Mouse (Mus musculus): ENCODE results near the gene Ptx4. TPM values are rescaled to one million over a fixed set of nuclear protein-coding genes. Genes with fewer than 3 reads are reported as not detected.

The Ptx4 gene
- polyA plus RNA-seq, 1 experiment from 2014 or later: not detected

DNA sequence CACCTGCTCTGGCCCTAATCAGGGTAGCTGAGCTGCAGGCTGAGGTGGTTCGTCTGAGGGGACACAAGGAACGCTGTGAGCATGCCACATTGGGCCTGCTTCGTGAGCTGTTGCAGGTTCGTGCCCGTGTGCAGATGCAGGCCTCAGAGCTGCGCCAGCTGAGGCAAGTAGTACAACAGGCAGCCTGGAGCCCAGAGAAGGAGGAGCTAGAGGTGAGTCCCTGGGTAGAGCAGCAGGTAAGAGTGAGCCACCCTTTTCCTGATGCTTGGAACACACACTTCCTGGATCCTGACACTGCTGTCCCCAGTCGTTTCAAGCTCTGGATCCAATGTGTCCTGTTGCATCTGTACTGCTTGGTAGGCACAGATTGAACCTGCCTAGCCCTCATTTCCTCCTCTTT lies 42.8 kb downstream of the Ptx4 start:
- H3K27me3 ChIP-seq (ENCODE audit: control insufficient read depth, insufficient read depth, low read length): no peaks in the 10 kb centered on the region
- H3K4me2 ChIP-seq (replicated peaks; ENCODE audit: low read depth, low read length): no peak overlapping the region
- 72% methylated on average over 7 of the region's 7 CpGs for WGBS
- H3K4me1 ChIP-seq (ENCODE audit: control insufficient read depth, insufficient read depth, low read length): no peaks in the 10 kb centered on the region
- no peak overlapping the region for H3K4me3 ChIP-seq (ENCODE audit: low read length)
- H3K36me3 ChIP-seq (ENCODE audit: control insufficient read depth, insufficient read depth, low read length): peaks cover 21% of the 10 kb centered on the region; the same call in 1 of the 2 replicates
- no peak for ATAC-seq (ENCODE audit: low FRiP score, low TSS enrichment)
- H3K27ac ChIP-seq (ENCODE audit: low read depth, low read length): no peak overlapping the region
- H3K9ac ChIP-seq (ENCODE audit: low read depth, low read length): no peak overlapping the region
- H3K9me3 ChIP-seq (ENCODE audit: control insufficient read depth, low read length): no peaks in the 10 kb centered on the region

DNA sequence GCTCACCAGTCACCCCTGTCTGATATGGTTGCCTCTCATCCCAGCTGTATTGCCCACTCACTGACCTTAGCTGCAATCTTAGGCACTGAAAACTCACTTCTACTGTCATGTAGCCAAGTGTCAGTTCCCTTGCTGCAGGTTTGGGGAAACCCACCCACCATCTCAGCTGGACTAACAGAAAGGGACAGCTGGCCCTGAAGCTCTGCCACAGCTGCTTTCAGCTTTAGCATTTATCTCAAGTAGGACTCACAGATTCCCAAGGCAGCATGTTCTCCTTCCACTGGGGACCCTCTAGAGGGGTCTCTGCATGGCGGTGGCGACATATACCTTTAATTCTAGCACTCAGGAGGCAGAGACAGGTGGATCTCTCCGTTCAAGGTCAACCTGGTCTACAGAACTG lies 44.2 kb downstream of the Ptx4 start:
- H3K4me3 ChIP-seq (ENCODE audit: low read length): no peak overlapping the region
- no peak overlapping the region for H3K4me2 ChIP-seq (replicated peaks; ENCODE audit: low read depth, low read length)
- H3K9ac ChIP-seq (ENCODE audit: low read depth, low read length): no peak overlapping the region
- ATAC-seq (ENCODE audit: low FRiP score, low TSS enrichment): no peak
- no peak overlapping the region for H3K27ac ChIP-seq (ENCODE audit: low read depth, low read length)
- no peaks in the 10 kb centered on the region for H3K9me3 ChIP-seq (ENCODE audit: control insufficient read depth, low read length)
- 83% methylated on average over 3 of the region's 3 CpGs for WGBS
- H3K27me3 ChIP-seq (ENCODE audit: control insufficient read depth, insufficient read depth, low read length): no peaks in the 10 kb centered on the region
- no peaks in the 10 kb centered on the region for H3K4me1 ChIP-seq (ENCODE audit: control insufficient read depth, insufficient read depth, low read length)
- peaks cover 13% of the 10 kb centered on the region; the same call in 1 of the 2 replicates for H3K36me3 ChIP-seq (ENCODE audit: control insufficient read depth, insufficient read depth, low read length)

DNA sequence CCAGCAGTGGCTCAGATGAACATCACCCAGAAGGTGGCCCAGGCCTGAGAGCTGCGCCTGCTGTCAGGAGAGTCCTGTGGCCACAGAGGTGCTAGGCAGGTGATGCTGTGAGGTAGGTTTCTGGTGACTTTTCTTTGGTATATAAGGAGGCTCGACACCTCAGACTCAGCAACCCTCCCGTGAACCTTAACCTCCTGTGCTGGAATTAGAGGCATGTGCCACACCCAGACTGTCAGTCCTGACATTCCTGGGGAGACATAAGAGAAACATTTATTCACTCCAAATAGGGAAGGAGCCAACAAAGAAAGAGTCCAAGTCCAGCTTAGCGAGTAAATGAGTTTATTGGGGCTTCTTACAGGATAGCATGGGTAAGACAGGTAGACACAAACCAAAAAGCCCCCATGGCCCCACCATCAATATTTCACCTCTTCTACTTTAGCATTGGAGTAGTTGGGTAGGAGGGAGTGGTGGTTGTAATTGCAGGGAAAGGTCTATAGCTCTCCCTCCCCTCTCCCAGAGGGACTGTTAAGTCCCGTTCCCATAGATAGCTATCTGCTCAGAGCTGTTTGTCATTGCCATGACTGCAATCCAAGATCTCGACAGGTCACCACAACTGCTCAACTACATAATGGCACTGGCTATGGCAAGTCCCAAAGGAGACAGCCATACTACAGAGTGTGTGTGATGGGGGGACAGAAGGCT lies 45.6 kb downstream of the Ptx4 start:
- Histone ChIP-seq H3K27me3 (ENCODE audit: control insufficient read depth, insufficient read depth, low read length) (no peaks in the 10 kb centered on the region), H3K4me3 (ENCODE audit: low read length) (no peak overlapping the region), H3K4me2 (replicated peaks; ENCODE audit: low read depth, low read length) (no peak overlapping the region), H3K9me3 (ENCODE audit: control insufficient read depth, low read length) (no peaks in the 10 kb centered on the region), H3K9ac (ENCODE audit: low read depth, low read length) (no peak overlapping the region), H3K36me3 (ENCODE audit: control insufficient read depth, insufficient read depth, low read length) (peaks cover under 1% of the 10 kb centered on the region; the same call in 1 of the 2 replicates), H3K27ac (ENCODE audit: low read depth, low read length) (no peak overlapping the region), H3K4me1 (ENCODE audit: control insufficient read depth, insufficient read depth, low read length) (no peaks in the 10 kb centered on the region)
- ATAC-seq (ENCODE audit: low FRiP score, low TSS enrichment): no peak
- WGBS: 41% methylated on average over 6 of the region's 6 CpGs

- no peak overlapping the region for H3K9ac ChIP-seq (ENCODE audit: low read depth, low read length)
- no peaks in the 10 kb centered on the region for H3K9me3 ChIP-seq (ENCODE audit: control insufficient read depth, low read length)
- ATAC-seq (ENCODE audit: low FRiP score, low TSS enrichment): no peak
- WGBS: 89% methylated on average over 2 of the region's 2 CpGs
- no peaks in the 10 kb centered on the region for H3K4me1 ChIP-seq (ENCODE audit: control insufficient read depth, insufficient read depth, low read length)
- H3K27ac ChIP-seq (ENCODE audit: low read depth, low read length): no peak overlapping the region
- H3K4me3 ChIP-seq (ENCODE audit: low read length): no peak overlapping the region
- no peak overlapping the region for H3K4me2 ChIP-seq (replicated peaks; ENCODE audit: low read depth, low read length)
- H3K27me3 ChIP-seq (ENCODE audit: control insufficient read depth, insufficient read depth, low read length): no peaks in the 10 kb centered on the region
- no peaks in the 10 kb centered on the region for H3K36me3 ChIP-seq (ENCODE audit: control insufficient read depth, insufficient read depth, low read length)
Measured at GRCm38 (mm10) chr17:25169706-25170105, 49.1 kb downstream of the Ptx4 start.

DNA sequence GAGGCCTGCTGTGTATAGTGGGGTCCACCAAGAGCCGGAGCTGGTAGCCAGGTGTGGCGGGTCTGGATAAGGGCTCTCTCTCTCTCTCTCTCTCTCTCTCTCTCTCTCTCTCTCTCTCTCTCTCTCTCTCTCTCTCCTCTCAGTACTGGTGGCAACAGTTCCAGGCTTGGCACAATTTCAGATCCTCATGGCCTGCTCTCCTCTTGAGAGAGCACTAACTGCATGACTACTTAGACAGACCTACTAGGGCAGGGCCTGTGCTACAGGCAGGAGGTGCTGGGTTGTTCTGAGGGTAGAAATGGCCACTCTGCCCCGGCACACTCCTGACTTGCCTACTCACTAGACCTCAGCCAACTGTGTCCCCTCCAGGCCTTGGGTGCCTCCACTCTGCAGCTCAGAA lies 52.0 kb downstream of the Ptx4 start:
- no peak overlapping the region for H3K4me3 ChIP-seq (ENCODE audit: low read length)
- no peak for ATAC-seq (ENCODE audit: low FRiP score, low TSS enrichment)
- no peak overlapping the region for H3K4me2 ChIP-seq (replicated peaks; ENCODE audit: low read depth, low read length)
- no peaks in the 10 kb centered on the region for H3K9me3 ChIP-seq (ENCODE audit: control insufficient read depth, low read length)
- no peaks in the 10 kb centered on the region for H3K27me3 ChIP-seq (ENCODE audit: control insufficient read depth, insufficient read depth, low read length)
- no peak overlapping the region for H3K9ac ChIP-seq (ENCODE audit: low read depth, low read length)
- H3K36me3 ChIP-seq (ENCODE audit: control insufficient read depth, insufficient read depth, low read length): no peaks in the 10 kb centered on the region
- H3K4me1 ChIP-seq (ENCODE audit: control insufficient read depth, insufficient read depth, low read length): no peaks in the 10 kb centered on the region
- H3K27ac ChIP-seq (ENCODE audit: low read depth, low read length): no peak overlapping the region
- 86% methylated on average over 2 of the region's 3 CpGs for WGBS

Other genes with a start within 250 kb of the Ptx4 start
- 57.1 and 61.8 TPM in 2 replicates for gene Nubp2, start 234.4 kb upstream of the Ptx4 start, polyA plus RNA-seq (2014; fragmentation: Nextera tagmentation; extraction: Ambion mirVana)
- 32.1 and 36.8 TPM in 2 replicates for gene Spsb3, start 234.1 kb upstream of the Ptx4 start, polyA plus RNA-seq (2014; fragmentation: Nextera tagmentation; extraction: Ambion mirVana)
- gene Eme2, start 225.7 kb upstream of the Ptx4 start, polyA plus RNA-seq (2014; fragmentation: Nextera tagmentation; extraction: Ambion mirVana): 18.2 and 25.2 TPM in 2 replicates
- gene Mrps34, start 225.6 kb upstream of the Ptx4 start, polyA plus RNA-seq (2014; fragmentation: Nextera tagmentation; extraction: Ambion mirVana): 102 and 111 TPM in 2 replicates
- gene Nme3, start 224.3 kb upstream of the Ptx4 start, polyA plus RNA-seq (2014; fragmentation: Nextera tagmentation; extraction: Ambion mirVana): 84.6 and 99.5 TPM in 2 replicates
- 23.9 and 31.8 TPM in 2 replicates for gene Mapk8ip3, start 183.8 kb upstream of the Ptx4 start, polyA plus RNA-seq (2014; fragmentation: Nextera tagmentation; extraction: Ambion mirVana)
- gene Jpt2, start 160.1 kb upstream of the Ptx4 start, polyA plus RNA-seq (2014; fragmentation: Nextera tagmentation; extraction: Ambion mirVana): 131 and 155 TPM in 2 replicates
- 8.5 and 11.6 TPM in 2 replicates for gene Cramp1l, start 105.0 kb upstream of the Ptx4 start, polyA plus RNA-seq (2014; fragmentation: Nextera tagmentation; extraction: Ambion mirVana)
- 15.5 and 23.6 TPM in 2 replicates for gene Ift140, start 104.7 kb upstream of the Ptx4 start, polyA plus RNA-seq (2014; fragmentation: Nextera tagmentation; extraction: Ambion mirVana)
- gene Tmem204, start 37.2 kb upstream of the Ptx4 start, polyA plus RNA-seq (2014; fragmentation: Nextera tagmentation; extraction: Ambion mirVana): 15.9 and 18.4 TPM in 2 replicates
- 34.9 and 44.8 TPM in 2 replicates for gene Telo2, start 4.8 kb upstream of the Ptx4 start, polyA plus RNA-seq (2014; fragmentation: Nextera tagmentation; extraction: Ambion mirVana)
- gene Clcn7, start 12.6 kb downstream of the Ptx4 start, polyA plus RNA-seq (2014; fragmentation: Nextera tagmentation; extraction: Ambion mirVana): 10.3 and 21.4 TPM in 2 replicates
- gene Ccdc154, start 41.7 kb downstream of the Ptx4 start, polyA plus RNA-seq (2014; fragmentation: Nextera tagmentation; extraction: Ambion mirVana): not detected in 2 replicates
- not detected in 2 replicates for gene Gm38655, start 54.7 kb downstream of the Ptx4 start, polyA plus RNA-seq (2014; fragmentation: Nextera tagmentation; extraction: Ambion mirVana)
- 32.8 and 39.7 TPM in 2 replicates for gene BC003965, start 63.8 kb downstream of the Ptx4 start, polyA plus RNA-seq (2014; fragmentation: Nextera tagmentation; extraction: Ambion mirVana)
- 4.0 and 4.1 TPM in 2 replicates for gene Unkl, start 67.6 kb downstream of the Ptx4 start, polyA plus RNA-seq (2014; fragmentation: Nextera tagmentation; extraction: Ambion mirVana)
- gene Gnptg, start 119.4 kb downstream of the Ptx4 start, polyA plus RNA-seq (2014; fragmentation: Nextera tagmentation; extraction: Ambion mirVana): 33.8 and 41.5 TPM in 2 replicates
- gene Tsr3, start 119.4 kb downstream of the Ptx4 start, polyA plus RNA-seq (2014; fragmentation: Nextera tagmentation; extraction: Ambion mirVana): 48.9 and 51.4 TPM in 2 replicates
- gene Baiap3, start 135.6 kb downstream of the Ptx4 start, polyA plus RNA-seq (2014; fragmentation: Nextera tagmentation; extraction: Ambion mirVana): 0.76 and 1.9 TPM in 2 replicates
- 675 and 744 TPM in 2 replicates for gene Ube2i, start 153.9 kb downstream of the Ptx4 start, polyA plus RNA-seq (2014; fragmentation: Nextera tagmentation; extraction: Ambion mirVana)
- gene Prss34, start 177.6 kb downstream of the Ptx4 start, polyA plus RNA-seq (2014; fragmentation: Nextera tagmentation; extraction: Ambion mirVana): not detected in 2 replicates
- not detected in 2 replicates for gene Prss28, start 187.9 kb downstream of the Ptx4 start, polyA plus RNA-seq (2014; fragmentation: Nextera tagmentation; extraction: Ambion mirVana)
- not detected in 2 replicates for gene Prss29, start 197.9 kb downstream of the Ptx4 start, polyA plus RNA-seq (2014; fragmentation: Nextera tagmentation; extraction: Ambion mirVana)
- gene Tpsab1, start 224.8 kb downstream of the Ptx4 start, polyA plus RNA-seq (2014; fragmentation: Nextera tagmentation; extraction: Ambion mirVana): 0.27 and 0.39 TPM in 2 replicates
- gene Tpsb2, start 245.5 kb downstream of the Ptx4 start, polyA plus RNA-seq (2014; fragmentation: Nextera tagmentation; extraction: Ambion mirVana): 0.30 and 0.57 TPM in 2 replicates
- gene Tpsg1, start 248.5 kb downstream of the Ptx4 start, polyA plus RNA-seq (2014; fragmentation: Nextera tagmentation; extraction: Ambion mirVana): 0.49 TPM in 1 of 2 replicates, not detected in the other